Comparison of ENCODE assay signal across 9 mouse cellular contexts in genomic region chr19:10947219-10947618, GRCm38 (mm10). TPM values are rescaled to one million over a fixed set of nuclear protein-coding genes. Genes with fewer than 3 reads are reported as not detected.
DNase-seq lines count a peak whose midpoint lies in the region; ATAC-seq and TF ChIP-seq lines count a peak whose summit lies in the region.
"Had no signal": no experiment of that assay in that cellular context is flagged by ENCODE, and none has a peak within 500 bp of the region (broad histone marks: within the 10 kb centered on the region; RNA-seq: fewer than 3 reads in every experiment).

No protein-coding gene starts in this region.

- H3K4me3 ChIP-seq in liver, adult 2 months (ENCODE audit: insufficient read depth, low read depth, low read length) = peak overlapping the region; percentile 56; the same call in 1 of the 2 replicates
- H3K4me3 ChIP-seq in embryonic fibroblast, embryonic 13.5 days (ENCODE audit: insufficient read depth, low read length) = peak overlapping the region; percentile 84
- H3K4me3 ChIP-seq in limb, embryonic 14.5 days (replicated peaks; ENCODE audit: low read length) = peak overlapping the region; percentile 57
- peak overlapping the region; percentile 61 for H3K4me3 ChIP-seq in neural tube, embryonic 15.5 days (replicated peaks)

- H3K9ac ChIP-seq in liver, adult 2 months (ENCODE audit: low read depth, low read length) = peak overlapping the region; percentile 42
- peak overlapping the region; percentile 73 for H3K9ac ChIP-seq in limb, embryonic 14.5 days (ENCODE audit: low read depth, low read length, severe bottlenecking)
- H3K9ac ChIP-seq in neural tube, embryonic 15.5 days (replicated peaks) = peak overlapping the region; percentile 84; the same call in 1 of the 2 replicates

- peaks cover 8% of the 10 kb centered on the region; the same call in 1 of the 2 replicates for H3K79me2 ChIP-seq in liver, adult 2 months (ENCODE audit: control insufficient read depth, insufficient read depth, low read length)

- no peak for ATAC-seq in limb, embryonic 14.5 days (ENCODE audit: low FRiP score, low read depth)
- no peak for ATAC-seq in neural tube, embryonic 15.5 days (ENCODE audit: low FRiP score)

- TF ChIP-seq CTCF in liver, adult 2 months (IDR thresholded peaks at IDR 0.05; ENCODE audit: low read depth, low read length) = no peak
- no peak for TF ChIP-seq CTCF in embryonic fibroblast, embryonic 13.5 days (IDR thresholded peaks at IDR 0.05; ENCODE audit: borderline replicate concordance, insufficient read depth, low read length)

- no peak overlapping the region for H3K27ac ChIP-seq in liver, adult 2 months (replicated peaks; ENCODE audit: insufficient read depth, low read depth, low read length)
- H3K27ac ChIP-seq in embryonic fibroblast, embryonic 13.5 days (ENCODE audit: insufficient read depth, low read length) = no peak overlapping the region
- no peak overlapping the region for H3K27ac ChIP-seq in limb, embryonic 14.5 days (replicated peaks; ENCODE audit: low read depth, low read length)
- no peak overlapping the region for H3K27ac ChIP-seq in neural tube, embryonic 15.5 days (replicated peaks)

- peaks cover 5% of the 10 kb centered on the region; the same call in 1 of the 2 replicates for H3K36me3 ChIP-seq in liver, adult 2 months (ENCODE audit: control insufficient read depth, insufficient read depth, low read length)
- H3K36me3 ChIP-seq in limb, embryonic 14.5 days (ENCODE audit: control insufficient read depth, insufficient read depth, low read length) = peaks cover 34% of the 10 kb centered on the region
- peaks cover 30% of the 10 kb centered on the region for H3K36me3 ChIP-seq in neural tube, embryonic 15.5 days

- WGBS in liver, adult 2 months = 88% methylated on average over 5 of the region's 5 CpGs
- 90% methylated on average over 5 of the region's 5 CpGs for WGBS in limb, embryonic 14.5 days
- 89% methylated on average over 5 of the region's 5 CpGs for WGBS in neural tube, embryonic 15.5 days

- no peak for TF ChIP-seq POLR2A in liver, adult 2 months (IDR thresholded peaks at IDR 0.05; ENCODE audit: extremely low read depth, insufficient read depth, low read length)
- TF ChIP-seq POLR2A in embryonic fibroblast, embryonic 13.5 days (IDR thresholded peaks at IDR 0.05; ENCODE audit: low read depth, low read length) = no peak
- no peak for TF ChIP-seq POLR2A in limb, embryonic 14.5 days (IDR thresholded peaks at IDR 0.05; ENCODE audit: borderline replicate concordance, extremely low read depth, insufficient read depth, insufficient read length)

- no peak for DNase-seq in liver, adult 2 months (ENCODE audit: extremely low read depth, low read depth, low spot score)
- no peak for DNase-seq in liver
- DNase-seq in limb, embryonic 14.5 days (ENCODE audit: low spot score) = no peak
- DNase-seq in adrenal gland, adult 8-10 months = no peak
- DNase-seq in spleen, adult 12 weeks (ENCODE audit: low spot score) = no peak
- DNase-seq in retina, embryonic 14.5 days (ENCODE audit: low spot score) = no peak
- DNase-seq: gastrocnemius, postnatal 36 days had no signal

- peak overlapping the region; percentile 99 for H3K4me2 ChIP-seq in limb, embryonic 14.5 days (replicated peaks; ENCODE audit: low read depth, low read length, severe bottlenecking)
- peak overlapping the region; percentile 98 for H3K4me2 ChIP-seq in neural tube, embryonic 15.5 days

- H3K27me3 ChIP-seq in liver, adult 2 months (ENCODE audit: control insufficient read depth, insufficient read depth, low read length) = no peaks in the 10 kb centered on the region
- no peaks in the 10 kb centered on the region for H3K27me3 ChIP-seq in limb, embryonic 14.5 days (ENCODE audit: control insufficient read depth, insufficient read depth, low read length)
- no peaks in the 10 kb centered on the region for H3K27me3 ChIP-seq in neural tube, embryonic 15.5 days (replicated peaks)

- H3K4me1 ChIP-seq in liver, adult 2 months (ENCODE audit: control insufficient read depth, insufficient read depth, low read length) = peaks cover 9% of the 10 kb centered on the region
- peaks cover 11% of the 10 kb centered on the region for H3K4me1 ChIP-seq in embryonic fibroblast, embryonic 13.5 days (ENCODE audit: control insufficient read depth, insufficient read depth, low read length)
- peaks cover 17% of the 10 kb centered on the region for H3K4me1 ChIP-seq in limb, embryonic 14.5 days (ENCODE audit: control insufficient read depth, insufficient read depth, low read length)
- peaks cover 30% of the 10 kb centered on the region for H3K4me1 ChIP-seq in neural tube, embryonic 15.5 days

- no peaks in the 10 kb centered on the region for H3K9me3 ChIP-seq in limb, embryonic 14.5 days (ENCODE audit: control insufficient read depth, low read length)
- no peaks in the 10 kb centered on the region for H3K9me3 ChIP-seq in neural tube, embryonic 15.5 days (replicated peaks)

RNA-seq across cellular contexts. Expression of gene Ccdc86, which starts 1.8 kb away (rescaled TPM):
- 1.2 and 1.3 TPM in 2 replicates for total RNA-seq in liver, adult 2 months (2014; rRNA removed)
- 4.3 and 4.4 TPM in 2 replicates for polyA plus RNA-seq in liver, adult 2 months (2012; rRNA removed)
- 12.3 and 13.1 TPM in 2 replicates for polyA plus RNA-seq in embryonic fibroblast, embryonic 13.5 days (2011; ENCODE audit: insufficient read length, low read depth, missing spikeins)
- polyA plus RNA-seq in limb, embryonic 14.5 days (2012; rRNA removed) = 10.3 and 11.2 TPM in 2 replicates
- polyA plus RNA-seq in limb, embryonic 14.5 days (2014; fragmentation: Nextera tagmentation; extraction: Ambion mirVana) = 22.4 and 23.8 TPM in 2 replicates
- 12.7 and 16.9 TPM in 2 replicates for polyA plus RNA-seq in neural tube, embryonic 15.5 days (2015; fragmentation: Nextera tagmentation; extraction: Ambion mirVana)
- total RNA-seq in adrenal gland, adult 8-10 months (2022) = 10 to 100 TPM; 13.6 to 20.2 (median 17.0) TPM

RNA-seq across cellular contexts. Expression of gene Ptgdr2, which starts 10.3 kb away (rescaled TPM):
- not detected in 2 replicates for total RNA-seq in liver, adult 2 months (2014; rRNA removed)
- not detected in 2 replicates for polyA plus RNA-seq in liver, adult 2 months (2012; rRNA removed)
- polyA plus RNA-seq in embryonic fibroblast, embryonic 13.5 days (2011; ENCODE audit: insufficient read length, low read depth, missing spikeins) = not detected in 2 replicates
- 0.15 and 0.33 TPM in 2 replicates for polyA plus RNA-seq in limb, embryonic 14.5 days (2012; rRNA removed)
- 0.07 TPM in 2 replicates for polyA plus RNA-seq in limb, embryonic 14.5 days (2014; fragmentation: Nextera tagmentation; extraction: Ambion mirVana)
- 0.19 TPM in 1 of 2 replicates, not detected in the other for polyA plus RNA-seq in neural tube, embryonic 15.5 days (2015; fragmentation: Nextera tagmentation; extraction: Ambion mirVana)
- under 1 TPM in 3 of 4 experiments, not detected in 1; 0.09 to 0.27 (median 0.24) TPM for total RNA-seq in adrenal gland, adult 8-10 months (2022)
- total RNA-seq: gastrocnemius, postnatal 36 days had no signal

RNA-seq across cellular contexts. Expression of gene Zp1, which starts 26.8 kb away (rescaled TPM):
- not detected in 2 replicates for total RNA-seq in liver, adult 2 months (2014; rRNA removed)
- not detected in 2 replicates for polyA plus RNA-seq in liver, adult 2 months (2012; rRNA removed)
- not detected in 2 replicates for polyA plus RNA-seq in embryonic fibroblast, embryonic 13.5 days (2011; ENCODE audit: insufficient read length, low read depth, missing spikeins)
- polyA plus RNA-seq in limb, embryonic 14.5 days (2012; rRNA removed) = 0.04 TPM in 1 of 2 replicates, not detected in the other
- polyA plus RNA-seq in limb, embryonic 14.5 days (2014; fragmentation: Nextera tagmentation; extraction: Ambion mirVana) = not detected in 2 replicates
- 0.18 and 0.44 TPM in 2 replicates for polyA plus RNA-seq in neural tube, embryonic 15.5 days (2015; fragmentation: Nextera tagmentation; extraction: Ambion mirVana)
- total RNA-seq in adrenal gland, adult 8-10 months (2022) = not detected
- total RNA-seq: gastrocnemius, postnatal 36 days had no signal

RNA-seq across cellular contexts. Expression of gene Ms4a10, which starts 27.3 kb away (rescaled TPM):
- not detected in 2 replicates for total RNA-seq in liver, adult 2 months (2014; rRNA removed)
- polyA plus RNA-seq in liver, adult 2 months (2012; rRNA removed) = not detected in 2 replicates
- not detected in 2 replicates for polyA plus RNA-seq in embryonic fibroblast, embryonic 13.5 days (2011; ENCODE audit: insufficient read length, low read depth, missing spikeins)
- polyA plus RNA-seq in limb, embryonic 14.5 days (2012; rRNA removed) = 0.08 and 0.27 TPM in 2 replicates
- 0.57 TPM in 1 of 2 replicates, not detected in the other for polyA plus RNA-seq in limb, embryonic 14.5 days (2014; fragmentation: Nextera tagmentation; extraction: Ambion mirVana)
- polyA plus RNA-seq in neural tube, embryonic 15.5 days (2015; fragmentation: Nextera tagmentation; extraction: Ambion mirVana) = 1.0 TPM in 1 of 2 replicates, not detected in the other
- 10 to 100 TPM in 2 of 4 experiments, 1 to 10 TPM in 1, not detected in 1; 1.1 to 60.0 (median 24.4) TPM for total RNA-seq in adrenal gland, adult 8-10 months (2022)
- total RNA-seq: gastrocnemius, postnatal 36 days had no signal

RNA-seq across cellular contexts. Expression of gene Ms4a15, which starts 45.8 kb away (rescaled TPM):
- not detected in 2 replicates for total RNA-seq in liver, adult 2 months (2014; rRNA removed)
- polyA plus RNA-seq in liver, adult 2 months (2012; rRNA removed) = not detected in 2 replicates
- polyA plus RNA-seq in embryonic fibroblast, embryonic 13.5 days (2011; ENCODE audit: insufficient read length, low read depth, missing spikeins) = not detected in 2 replicates
- polyA plus RNA-seq in limb, embryonic 14.5 days (2012; rRNA removed) = not detected in 2 replicates
- not detected in 2 replicates for polyA plus RNA-seq in limb, embryonic 14.5 days (2014; fragmentation: Nextera tagmentation; extraction: Ambion mirVana)
- not detected in 2 replicates for polyA plus RNA-seq in neural tube, embryonic 15.5 days (2015; fragmentation: Nextera tagmentation; extraction: Ambion mirVana)
- total RNA-seq in adrenal gland, adult 8-10 months (2022) = not detected
- total RNA-seq: gastrocnemius, postnatal 36 days had no signal
